Mouse (Mus musculus) left cerebral cortex, postnatal 36 days (tissue): ENCODE measurements around the gene Cacna1i. TPM values are rescaled to one million over a fixed set of nuclear protein-coding genes. Genes with fewer than 3 reads are reported as not detected.

ENCODE experiments used
- DNase-seq, 2 experiments: peaks; one replicate each; pipeline ENCODE4 v3.0.0; 2021 to 2022; ENCODE audit warnings: low spot score in 2 of 2, mixed read lengths in 1 of 2
- intact Hi-C: fragments of 180-260 bp; cut with DNase I; formaldehyde crosslinking; loops from one replicate; pipeline ENCODE4 v1.15.1; 2025
- total RNA-seq, 2 experiments: library from RNA; stranded (reverse); gene quantifications; 2 replicates each; pipeline ENCODE4 v1.2.3; 2021

The Cacna1i gene
- total RNA-seq, 2 experiments from 2014 or later: 73.2 to 73.7 TPM

DNA sequence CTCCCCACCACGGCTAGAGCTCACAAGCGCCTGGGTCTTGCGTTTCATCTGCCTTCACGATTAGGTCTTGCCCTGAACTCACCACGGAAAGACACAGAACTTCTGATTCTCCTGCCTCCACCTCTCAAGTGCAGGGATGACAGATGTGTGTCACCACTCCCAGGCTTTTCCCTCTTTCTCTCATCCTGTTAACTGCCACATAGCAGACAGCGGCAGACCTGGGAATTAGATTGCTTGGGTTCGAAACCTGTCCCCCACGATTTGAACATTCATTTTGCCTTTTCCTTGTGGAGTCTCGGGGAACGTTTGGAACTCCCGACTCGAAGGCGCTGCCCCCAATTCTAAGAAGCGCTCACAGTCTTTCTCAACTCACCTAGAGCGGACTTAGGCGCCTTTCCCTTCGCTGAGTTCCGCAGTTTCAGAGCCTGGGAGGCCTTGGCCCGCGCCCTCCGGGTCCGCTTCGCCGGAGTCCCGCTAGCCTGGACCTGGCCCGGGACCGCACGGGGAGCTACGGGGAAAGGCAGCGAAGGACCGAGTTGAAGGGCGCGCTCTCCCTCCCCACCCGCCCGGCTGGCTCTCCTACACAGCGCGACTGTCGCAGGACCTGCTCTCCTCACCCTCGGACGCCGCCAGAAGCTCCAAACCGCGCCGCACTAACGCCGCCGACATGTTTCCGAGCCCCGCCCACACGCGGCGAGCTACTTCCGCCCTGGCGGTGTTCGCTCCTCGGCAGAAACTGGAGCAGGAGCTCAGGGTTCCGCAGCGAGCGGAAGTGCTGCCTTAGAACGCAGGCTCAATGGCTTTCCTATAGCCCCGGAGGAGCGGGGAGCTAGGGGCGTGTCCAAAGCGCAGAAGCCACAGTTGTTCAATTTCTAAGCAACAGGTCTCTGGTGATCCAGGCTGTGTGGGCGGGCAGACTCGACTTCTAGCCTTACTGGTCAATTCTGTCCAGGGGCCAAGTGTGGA lies 23.1 kb upstream of the Cacna1i start, which contains the start of gene Rps19bp1:
Gene Rps19bp1, minus strand, starts transcription at position 706 of the 966 bp plus-strand sequence.
- intact Hi-C loops: loop anchor here (5.0 kb wide), 2 partner anchors 37 to 172 kb away; partner anchors contain the start of genes Rpl3 and Syngr1
- DNase-seq: peak; percentile 83 to 86

- intact Hi-C loops: loop anchor here (2.0 to 5.0 kb wide), 2 partner anchors 361 to 439 kb away; no protein-coding TSS in a partner anchor
- DNase-seq: peak; percentile 67 to 76
Measured at GRCm38 (mm10) chr15:80266281-80266680, 20.8 kb upstream of the Cacna1i start.

- DNase-seq: no peak
- intact Hi-C loops: no loop called here
Measured at GRCm38 (mm10) chr15:80271858-80272396, 15.1 kb upstream of the Cacna1i start.

- no peak for DNase-seq
- intact Hi-C loops: no loop called here
Measured at GRCm38 (mm10) chr15:80277107-80277506, 9.9 kb upstream of the Cacna1i start.

- no peak for DNase-seq
- intact Hi-C loops: no loop called here
Measured at GRCm38 (mm10) chr15:80277625-80278024, 9.4 kb upstream of the Cacna1i start.

DNA sequence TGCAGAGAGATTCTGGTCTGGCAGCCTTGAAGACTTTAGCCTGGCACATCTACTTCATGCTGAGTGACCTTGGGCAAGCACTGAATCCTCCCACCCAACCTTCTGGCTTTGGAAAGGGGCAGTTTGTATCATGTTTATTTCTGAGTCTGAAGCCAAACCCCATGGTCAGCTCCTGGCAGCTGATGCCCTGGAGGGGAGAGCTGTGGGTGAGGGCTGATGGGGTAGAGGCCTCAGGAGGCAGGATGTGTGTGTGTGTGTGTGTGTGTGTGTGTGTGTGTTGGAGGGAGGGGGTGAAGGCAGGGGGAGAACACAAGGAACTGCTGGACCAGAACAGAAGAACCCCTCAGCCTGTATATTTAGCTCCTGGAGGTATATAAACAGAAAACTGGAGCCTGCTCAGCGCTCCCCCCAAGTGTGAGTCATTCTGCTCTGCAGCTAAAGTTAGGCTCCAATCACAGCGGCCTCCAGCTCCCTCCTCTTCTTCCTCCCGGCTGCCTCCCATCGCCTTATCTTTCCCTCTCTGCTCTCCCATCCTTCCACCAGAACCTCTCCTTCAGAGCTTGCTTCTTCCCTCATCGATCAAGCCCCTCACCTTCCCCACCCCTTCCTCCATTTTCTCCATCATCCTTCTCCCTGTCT lies 8.8 kb upstream of the Cacna1i start:
- DNase-seq: peak; percentile 78 to 84
- intact Hi-C loops: no loop called here

DNA sequence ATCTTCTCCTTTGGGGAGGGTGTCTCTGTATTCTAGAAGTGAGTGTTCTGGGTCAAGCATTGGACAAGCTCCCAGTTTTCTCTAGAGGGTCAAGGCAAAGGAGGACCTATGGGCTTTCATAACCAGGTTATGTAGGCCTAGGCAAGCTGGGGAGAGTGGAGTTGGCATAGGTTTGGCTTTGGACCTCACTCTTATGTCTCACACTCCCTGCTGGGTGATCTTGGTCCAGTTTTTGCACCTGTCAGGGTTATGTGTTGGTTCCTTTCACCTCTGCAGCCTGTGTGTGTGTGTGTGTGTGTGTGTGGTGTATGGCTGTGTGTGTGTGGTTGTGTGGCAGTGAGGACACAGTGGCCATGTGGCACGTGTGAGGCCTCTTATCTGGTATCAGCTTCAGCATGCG lies 8.0 kb upstream of the Cacna1i start:
- intact Hi-C loops: no loop called here
- no peak for DNase-seq

DNA sequence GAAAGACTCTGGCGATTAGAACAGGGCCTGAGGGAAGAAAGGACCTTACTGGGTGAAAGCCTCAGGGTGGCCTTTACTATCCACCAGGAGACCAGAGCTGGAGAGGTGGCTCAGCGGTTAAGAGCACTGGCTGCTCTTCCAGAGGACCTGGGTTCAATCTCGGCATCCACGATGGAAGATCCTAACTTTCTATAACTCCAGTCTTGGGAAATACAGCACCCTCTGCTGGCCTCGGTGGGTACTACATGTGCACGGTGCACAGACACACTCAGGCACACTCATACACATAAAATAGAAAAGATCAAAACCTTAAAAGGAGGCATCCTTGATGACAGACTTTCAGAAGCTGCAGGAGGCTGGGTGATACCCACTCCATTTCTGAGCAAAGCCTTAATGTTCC lies 6.4 kb upstream of the Cacna1i start:
- no peak for DNase-seq
- intact Hi-C loops: no loop called here

DNA sequence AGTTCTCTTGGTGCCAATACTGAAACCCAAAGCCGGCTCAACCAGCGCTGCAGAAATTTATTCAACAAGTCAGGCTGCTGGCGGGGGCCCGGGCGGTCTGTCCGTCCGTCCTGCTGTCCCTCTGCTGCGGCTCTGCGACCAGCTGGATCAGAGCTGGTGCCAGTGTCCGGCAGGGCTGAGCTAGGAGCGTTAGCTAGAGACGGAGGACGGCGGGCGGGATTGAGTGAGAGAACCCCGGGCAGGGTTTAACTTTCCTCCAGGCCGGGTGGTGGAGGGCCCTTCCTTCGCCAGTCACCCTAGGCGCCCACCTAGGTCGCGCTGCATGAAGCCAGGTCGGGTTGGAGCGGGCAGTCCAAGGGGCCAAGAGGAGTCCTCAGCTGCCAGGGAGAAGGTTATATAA lies 998 bp downstream of the Cacna1i start:
- intact Hi-C loops: loop anchor here (5.0 kb wide), 3 partner anchors 329 to 404 kb away; no protein-coding TSS in a partner anchor
- DNase-seq: peak; percentile 51 to 53

GRCm38 (mm10) chr15:80289436-80289835 lies 2.4 kb downstream of the Cacna1i start:
- DNase-seq: peak; percentile 71 to 74
- intact Hi-C loops: loop anchor here (5.0 kb wide), 3 partner anchors 328 to 403 kb away; no protein-coding TSS in a partner anchor

DNA sequence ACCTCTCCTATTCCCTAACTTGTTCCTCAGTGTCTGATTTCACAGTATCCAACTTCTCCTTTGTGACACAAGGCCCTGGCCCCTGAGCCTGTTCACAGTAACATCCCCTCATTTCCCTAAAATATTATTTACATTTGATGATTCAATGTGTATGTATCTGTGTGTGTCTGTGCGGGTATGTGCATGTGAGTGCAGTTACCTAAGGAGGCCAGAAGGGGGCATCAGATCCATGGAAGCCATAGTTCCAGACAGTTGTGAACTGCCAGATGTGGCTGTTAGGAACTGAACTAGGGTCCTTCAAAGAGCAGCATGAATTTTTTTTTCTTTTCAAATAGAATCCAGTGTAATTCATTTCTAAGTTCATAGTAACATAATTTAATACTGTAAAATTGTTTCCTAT lies 10.1 kb downstream of the Cacna1i start:
- intact Hi-C loops: no loop called here
- DNase-seq: no peak

GRCm38 (mm10) chr15:80303779-80304178 lies 16.7 kb downstream of the Cacna1i start:
- peak; percentile 58 to 61 for DNase-seq
- intact Hi-C loops: no loop called here

- intact Hi-C loops: no loop called here
Measured at GRCm38 (mm10) chr15:80304188-80304587, 17.1 kb downstream of the Cacna1i start.

GRCm38 (mm10) chr15:80306146-80306545 lies 19.1 kb downstream of the Cacna1i start:
- no peak for DNase-seq
- intact Hi-C loops: no loop called here

More at GRCm38 (mm10) chr15:80304188-80304587, 17.1 kb downstream of the Cacna1i start:
- DNase-seq: no peak

GRCm38 (mm10) chr15:80314731-80315130 lies 27.7 kb downstream of the Cacna1i start:
- intact Hi-C loops: no loop called here
- no peak for DNase-seq

- intact Hi-C loops: no loop called here
- no peak for DNase-seq
Measured at GRCm38 (mm10) chr15:80316966-80317634, 30.1 kb downstream of the Cacna1i start.

- intact Hi-C loops: no loop called here
- no peak for DNase-seq
Measured at GRCm38 (mm10) chr15:80317841-80318530, 30.9 kb downstream of the Cacna1i start.

- no peak for DNase-seq
- intact Hi-C loops: no loop called here
Measured at GRCm38 (mm10) chr15:80318543-80319255, 31.7 kb downstream of the Cacna1i start.
